25 mouse cellular contexts compared by ENCODE assay signal in the genomic region with DNA sequence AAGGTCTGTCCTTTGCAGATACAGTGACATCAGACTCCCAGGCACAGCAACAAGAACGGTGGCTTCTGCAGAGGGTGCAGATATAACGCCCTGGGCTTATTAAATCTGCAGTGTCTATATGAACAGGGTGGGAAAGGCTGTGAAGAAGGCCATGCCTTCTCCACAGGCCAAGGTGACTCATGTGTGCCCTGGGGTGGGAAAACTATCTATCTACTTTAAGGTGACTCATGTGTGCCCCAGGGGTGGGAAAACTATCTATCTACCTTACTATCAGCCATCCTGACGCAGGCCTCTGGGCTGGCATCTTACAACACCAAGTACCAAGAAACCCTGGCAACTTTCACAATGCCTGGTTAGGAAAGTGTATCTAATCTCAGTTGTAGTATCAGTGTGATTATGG.
DNase-seq lines count a peak whose midpoint lies in the region; ATAC-seq and TF ChIP-seq lines count a peak whose summit lies in the region.
"Had no signal": no experiment of that assay in that cellular context is flagged by ENCODE, and none has a peak within 500 bp of the region (broad histone marks: within the 10 kb centered on the region; RNA-seq: fewer than 3 reads in every experiment).

No protein-coding gene starts in this region.

- peaks cover 9 to 41% of the 10 kb centered on the region in 2 experiments for H3K4me1 ChIP-seq in heart, embryonic 14.5 days (ENCODE audit: control insufficient read depth in 2 of 2, insufficient read depth in 2 of 2, low read length in 2 of 2)
- H3K4me1 ChIP-seq in MEL (ENCODE audit: control insufficient read depth in 1 of 2, insufficient read depth in 2 of 2, low read length in 2 of 2) = peaks cover 0 to 7% of the 10 kb centered on the region in 2 experiments; a peak in 2 of 4 replicates
- H3K4me1 ChIP-seq: neural tube, embryonic 12.5 days had no signal

- WGBS in heart, embryonic 14.5 days = 34% methylated on average over 3 of the region's 3 CpGs

- peak in 1 of 2 experiments; percentile 2; a peak in 1 of 4 replicates for TF ChIP-seq EP300 in MEL (IDR thresholded peaks at IDR 0.05; ENCODE audit: low read depth in 1 of 2, low read length in 2 of 2)

- TF ChIP-seq POLR2A in MEL (IDR thresholded peaks at IDR 0.05; ENCODE audit: control insufficient read depth in 1 of 2, insufficient read depth in 1 of 2, low read depth in 1 of 2, low read length in 2 of 2, poor library complexity in 1 of 2) = no peak

- no peak for ATAC-seq in heart, embryonic 14.5 days (ENCODE audit: insufficient number of reproducible peaks, insufficient read depth, low FRiP score, low read depth)
- ATAC-seq in megakaryocyte progenitor cell, adult 5-6 weeks (replicated peaks; ENCODE audit: poor library complexity) = peak; percentile 14; the same call in 1 of the 2 replicates
- ATAC-seq in megakaryocyte-erythroid progenitor cell, adult 5-6 weeks (replicated peaks; ENCODE audit: low FRiP score, low TSS enrichment, poor library complexity, severe bottlenecking) = no peak
- ATAC-seq: CD4-positive, CD25-positive, alpha-beta regulatory T cell, adult 4 months; forebrain, embryonic 15.5 days; hindbrain, postnatal 0 days; midbrain, embryonic 15.5 days had no signal

- H3K27ac ChIP-seq in heart, embryonic 14.5 days (replicated peaks in 1 of 2; ENCODE audit: control insufficient read depth in 1 of 2, insufficient read depth in 1 of 2, low read depth in 2 of 2, low read length in 2 of 2) = peak overlapping the region; percentile 43 to 60
- no peak overlapping the region for H3K27ac ChIP-seq in MEL (ENCODE audit: control insufficient read depth, low read depth, low read length)
- H3K27ac ChIP-seq: embryonic facial prominence, embryonic 15.5 days; forebrain, embryonic 15.5 days; hindbrain, postnatal 0 days; kidney, embryonic 15.5 days; liver, embryonic 13.5 days; midbrain, embryonic 15.5 days; neural tube, embryonic 12.5 days had no signal

- H3K9me3 ChIP-seq in heart, embryonic 14.5 days (ENCODE audit: control insufficient read depth, low read length) = no peaks in the 10 kb centered on the region
- H3K9me3 ChIP-seq in MEL (replicated peaks; ENCODE audit: insufficient read depth, low read length) = no peaks in the 10 kb centered on the region
- H3K9me3 ChIP-seq: embryonic facial prominence, embryonic 15.5 days; forebrain, embryonic 15.5 days; kidney, embryonic 15.5 days; liver, embryonic 13.5 days; midbrain, embryonic 15.5 days; neural tube, embryonic 12.5 days had no signal

- H3K79me2 ChIP-seq in MEL (ENCODE audit: control insufficient read depth, insufficient read depth, low read length, poor library complexity) = no peaks in the 10 kb centered on the region

- DNase-seq in heart, adult 11 months = peak; percentile 81
- DNase-seq in heart, postnatal 10 days = no peak
- no peak for DNase-seq in heart, postnatal 4 days
- peak; percentile 10 for DNase-seq in MEL (ENCODE audit: low read depth, low spot score)
- no peak for DNase-seq in kidney, postnatal 25 days
- DNase-seq: adrenal gland, adult 2 months; cerebellum, adult 11 months; cerebellum, postnatal 25 days; embryo, embryonic 11 days; gastrocnemius, postnatal 10 days; kidney, adult 11 months; kidney, postnatal 4 days; liver, embryonic 13.5 days; lung, adult 2 months; right cerebral cortex, postnatal 14 days had no signal

- no peaks in the 10 kb centered on the region for H3K27me3 ChIP-seq in heart, embryonic 14.5 days (ENCODE audit: control insufficient read depth, insufficient read depth, low read length)
- H3K27me3 ChIP-seq in MEL (ENCODE audit: control insufficient read depth in 1 of 2, insufficient read depth in 2 of 2, low read length in 2 of 2) = no peaks in the 10 kb centered on the region
- H3K27me3 ChIP-seq: embryonic facial prominence, embryonic 15.5 days; forebrain, embryonic 15.5 days; kidney, embryonic 15.5 days; liver, embryonic 13.5 days; midbrain, embryonic 15.5 days; neural tube, embryonic 12.5 days had no signal

- H3K4me2 ChIP-seq in heart, embryonic 14.5 days (ENCODE audit: low read length) = no peak overlapping the region
- H3K4me2 ChIP-seq: embryonic facial prominence, embryonic 15.5 days; forebrain, embryonic 15.5 days; kidney, embryonic 15.5 days; liver, embryonic 13.5 days; midbrain, embryonic 15.5 days; neural tube, embryonic 12.5 days had no signal

- no peaks in the 10 kb centered on the region for H3K36me3 ChIP-seq in heart, embryonic 14.5 days (ENCODE audit: control insufficient read depth, insufficient read depth, low read length)
- H3K36me3 ChIP-seq in MEL (ENCODE audit: control insufficient read depth in 1 of 2, insufficient read depth in 2 of 2, low read length in 2 of 2) = peaks cover 0 to 9% of the 10 kb centered on the region in 2 experiments; a peak in 2 of 4 replicates
- H3K36me3 ChIP-seq: embryonic facial prominence, embryonic 15.5 days; forebrain, embryonic 15.5 days; kidney, embryonic 15.5 days; liver, embryonic 13.5 days; midbrain, embryonic 15.5 days; neural tube, embryonic 12.5 days had no signal

- intact Hi-C loops in heart, postnatal 10 days (cut with DNase I) = loop anchor here (5.0 kb wide), 1 partner anchor 95 kb away; no protein-coding TSS in a partner anchor

- TF ChIP-seq RAD21 in MEL (IDR thresholded peaks at IDR 0.05; ENCODE audit: low read depth, low read length) = no peak

- H3K9ac ChIP-seq in heart, embryonic 14.5 days (ENCODE audit: low read length) = no peak overlapping the region
- H3K9ac ChIP-seq in MEL (ENCODE audit: control insufficient read depth, low read depth, low read length, poor library complexity, severe bottlenecking) = no peak overlapping the region
- H3K9ac ChIP-seq: embryonic facial prominence, embryonic 15.5 days; forebrain, embryonic 15.5 days; kidney, embryonic 15.5 days; liver, embryonic 13.5 days; midbrain, embryonic 15.5 days; neural tube, embryonic 12.5 days had no signal

- TF ChIP-seq CTCF in MEL (IDR thresholded peaks at IDR 0.05 in 2 of 3, conservative IDR thresholded peaks at IDR 0.05 in 1 of 3; ENCODE audit: control insufficient read depth in 1 of 3, insufficient read depth in 1 of 3, low read depth in 2 of 3, low read length in 3 of 3, poor library complexity in 1 of 3, severe bottlenecking in 1 of 3) = no peak

- H3K4me3 ChIP-seq in heart, embryonic 14.5 days (ENCODE audit: control insufficient read depth in 1 of 2, insufficient read depth in 1 of 2, low read depth in 1 of 2, low read length in 2 of 2) = no peak overlapping the region
- no peak overlapping the region for H3K4me3 ChIP-seq in MEL (ENCODE audit: control insufficient read depth in 1 of 2, insufficient read depth in 1 of 2, low read depth in 2 of 2, low read length in 2 of 2)
- H3K4me3 ChIP-seq: embryonic facial prominence, embryonic 15.5 days; forebrain, embryonic 15.5 days; kidney, embryonic 15.5 days; liver, embryonic 13.5 days; midbrain, embryonic 15.5 days; neural tube, embryonic 12.5 days had no signal

TF ChIP-seq in MEL, 35 proteins besides CTCF, POLR2A, EP300 and RAD21:
- TF ChIP-seq GATA1 (IDR thresholded peaks at IDR 0.05; ENCODE audit: low read depth, low read length) = 0 out of 2 replicates have a peak, but pooled peaks have one; percentile 6
- TF ChIP-seq POLR2AphosphoS5 (IDR thresholded peaks at IDR 0.05; ENCODE audit: borderline replicate concordance, low read depth, low read length) = no peak

Comparison
In these comparisons a context has a peak if more than half of its experiments do, and no peak if none do; other contexts are left out.
1. DNase-seq: peak in heart, adult 11 months (single experiment) and MEL (single experiment); none in heart, postnatal 10 days (0 of 2), heart, postnatal 4 days (single experiment) and kidney, postnatal 25 days (0 of 2).